Mouse (Mus musculus): ENCODE results near the gene Slc48a1. TPM values are rescaled to one million over a fixed set of nuclear protein-coding genes. Genes with fewer than 3 reads are reported as not detected.

The Slc48a1 gene
- total RNA-seq, 4 experiments from 2014 or later: 131 to 151 (median 146) TPM

GRCm38 (mm10) chr15:97781961-97782748, 3.8 kb downstream of the Slc48a1 start:
- DNase-seq (ENCODE audit: low spot score in 2 of 2): no peak

- DNase-seq (ENCODE audit: low spot score in 2 of 2): no peak
Observed at GRCm38 (mm10) chr15:97782749-97783105, 4.4 kb downstream of the Slc48a1 start.

GRCm38 (mm10) chr15:97784092-97784559, 5.8 kb downstream of the Slc48a1 start:
- DNase-seq (ENCODE audit: low spot score in 2 of 2): peak; percentile 68 to 83

- DNase-seq (ENCODE audit: low spot score in 2 of 2): no peak
Observed at GRCm38 (mm10) chr15:97784561-97785161, 6.3 kb downstream of the Slc48a1 start.

GRCm38 (mm10) chr15:97785731-97786411, 7.6 kb downstream of the Slc48a1 start:
- peak in 1 of 2 experiments; percentile 69 for DNase-seq (ENCODE audit: low spot score in 2 of 2)

- no peak for DNase-seq (ENCODE audit: low spot score in 2 of 2)
Observed at GRCm38 (mm10) chr15:97786412-97787112, 8.2 kb downstream of the Slc48a1 start.

GRCm38 (mm10) chr15:97787148-97787798, 9.0 kb downstream of the Slc48a1 start:
- DNase-seq (ENCODE audit: low spot score in 2 of 2): no peak

- no peak for DNase-seq (ENCODE audit: low spot score in 2 of 2)
Observed at GRCm38 (mm10) chr15:97787799-97788667, 9.7 kb downstream of the Slc48a1 start.

- peak; percentile 77 to 89 for DNase-seq (ENCODE audit: low spot score in 2 of 2)
Observed at GRCm38 (mm10) chr15:97788821-97789220, 10.5 kb downstream of the Slc48a1 start.

- DNase-seq (ENCODE audit: low spot score in 2 of 2): no peak
Observed at GRCm38 (mm10) chr15:97789761-97790505, 11.6 kb downstream of the Slc48a1 start.

GRCm38 (mm10) chr15:97791126-97791700, 12.9 kb downstream of the Slc48a1 start:
- no peak for DNase-seq (ENCODE audit: low spot score in 2 of 2)

- no peak for DNase-seq (ENCODE audit: low spot score in 2 of 2)
Observed at GRCm38 (mm10) chr15:97793386-97794153, 15.2 kb downstream of the Slc48a1 start.

- no peak for DNase-seq (ENCODE audit: low spot score in 2 of 2)
Observed at GRCm38 (mm10) chr15:97794268-97794667, 15.9 kb downstream of the Slc48a1 start.

- no peak for DNase-seq (ENCODE audit: low spot score in 2 of 2)
Observed at GRCm38 (mm10) chr15:97795559-97796235, 17.4 kb downstream of the Slc48a1 start.

GRCm38 (mm10) chr15:97796674-97797310, 18.5 kb downstream of the Slc48a1 start:
- no peak for DNase-seq (ENCODE audit: low spot score in 2 of 2)

- DNase-seq (ENCODE audit: low spot score in 2 of 2): no peak
Observed at GRCm38 (mm10) chr15:97798134-97798533, 19.8 kb downstream of the Slc48a1 start.

- no peak for DNase-seq (ENCODE audit: low spot score in 2 of 2)
Observed at GRCm38 (mm10) chr15:97799446-97799845, 21.1 kb downstream of the Slc48a1 start.
